Mouse (Mus musculus) lung, adult 18-20 months (tissue): ENCODE data around the gene Ubqln4.
"Not testable (repeated sequence)": the region's sequence is repeated elsewhere in the genome, so short reads cannot be mapped to it uniquely, and the experiment has no call there.

Experiments
- DNase-seq, 2 experiments: peaks; one replicate each; pipeline ENCODE4 v3.0.0; 2022; ENCODE audit warnings: mixed read lengths in 2 of 2

Gene Ubqln4

DNA sequence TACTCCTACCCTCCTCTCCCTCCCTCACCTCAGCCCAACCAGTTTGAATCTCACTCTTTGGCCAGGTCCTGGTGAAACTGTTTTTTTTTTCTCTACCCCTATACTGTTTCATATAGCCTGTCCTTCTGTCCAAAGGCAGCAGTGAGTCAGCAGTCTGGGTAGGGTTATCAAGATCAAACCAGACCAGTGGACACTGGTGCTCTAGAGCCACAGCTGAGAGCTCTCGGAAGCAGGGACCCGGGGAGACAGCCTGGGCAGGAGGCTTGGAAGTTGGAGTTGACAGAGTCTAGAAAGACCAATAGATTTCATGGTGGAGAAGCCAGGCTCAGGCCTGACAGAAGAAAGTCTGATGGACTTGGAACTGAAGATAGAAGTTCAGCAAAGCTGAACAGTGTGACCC lies 15.1 kb downstream of the Ubqln4 start:
- no peak for DNase-seq

DNA sequence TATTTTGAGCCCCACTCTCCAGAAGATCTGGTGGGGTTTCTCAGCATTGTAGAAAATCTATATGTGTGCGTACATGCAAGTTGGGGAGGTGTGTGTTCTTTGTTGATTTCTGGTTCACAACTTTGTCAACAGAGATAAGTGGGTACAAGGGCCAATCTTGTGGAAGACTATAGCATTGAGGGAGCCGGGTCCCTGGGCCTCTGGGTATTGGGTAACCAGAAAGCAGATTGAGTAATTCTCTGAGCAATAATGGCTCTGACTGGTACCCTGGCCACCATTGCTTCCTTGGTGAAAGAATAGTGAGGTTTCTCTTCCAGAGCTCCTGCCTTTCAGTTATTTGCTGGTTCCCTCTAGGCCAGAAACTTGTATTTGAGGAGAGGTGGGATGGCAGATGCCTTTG lies 15.5 kb downstream of the Ubqln4 start:
- no peak for DNase-seq

DNA sequence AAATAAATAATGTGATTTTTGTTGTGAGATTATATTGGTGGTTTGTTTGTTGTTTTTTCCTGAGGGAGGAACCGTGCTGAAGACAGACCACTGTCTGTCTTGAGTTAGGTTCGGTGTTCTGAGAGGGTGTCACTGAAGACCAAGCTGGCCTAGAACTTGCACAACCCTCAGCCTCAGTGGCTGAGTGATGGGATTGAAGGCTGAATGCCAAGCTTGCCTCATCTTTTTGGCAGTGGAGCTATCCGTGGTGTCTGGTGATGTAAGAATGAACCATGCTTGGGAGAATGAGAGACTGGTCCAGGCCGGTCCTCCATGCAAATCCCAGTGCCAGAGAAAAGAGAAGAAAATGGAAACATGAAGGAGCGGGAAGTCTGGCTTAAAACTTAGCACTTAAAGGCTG lies 16.1 kb downstream of the Ubqln4 start:
- no peak for DNase-seq

DNA sequence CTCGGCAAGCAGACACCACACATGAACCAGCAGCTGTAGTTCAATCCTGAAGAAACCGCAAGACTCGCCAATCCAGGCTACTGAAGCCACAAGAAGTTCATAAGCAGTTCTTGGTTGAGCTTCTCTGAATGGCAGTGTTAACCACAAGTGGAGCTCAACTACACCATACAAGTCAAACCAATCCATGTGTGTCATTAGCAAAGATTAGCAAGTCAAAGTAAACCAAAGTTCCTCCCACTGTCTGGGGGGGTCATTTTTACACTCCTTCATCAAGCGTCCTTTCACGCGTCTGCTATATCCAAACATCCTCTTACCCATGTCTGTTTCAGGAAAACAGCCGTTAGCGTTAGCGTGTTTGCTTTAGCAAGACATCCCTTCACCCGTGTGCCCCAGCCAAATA lies 16.8 kb downstream of the Ubqln4 start:
- no peak for DNase-seq

DNA sequence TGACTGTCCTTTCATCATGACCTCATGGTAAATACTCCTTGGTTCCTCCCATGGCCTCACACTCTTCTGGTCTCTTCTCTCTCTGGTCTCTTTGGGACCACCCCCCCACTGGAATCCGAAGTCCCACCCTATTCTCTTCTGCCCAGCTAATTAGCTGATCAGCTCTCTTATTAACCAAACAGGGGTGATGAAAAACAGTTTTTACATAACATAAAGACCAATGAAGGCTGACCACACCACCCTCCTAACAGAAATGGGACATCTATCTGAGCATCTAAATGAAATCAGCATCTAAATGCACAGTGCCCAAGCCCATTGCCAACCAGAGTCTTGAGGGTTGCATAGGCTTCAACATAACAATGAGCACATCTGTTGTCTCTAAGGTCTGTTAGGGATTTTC lies 18.3 kb downstream of the Ubqln4 start:
- DNase-seq = no peak

DNA sequence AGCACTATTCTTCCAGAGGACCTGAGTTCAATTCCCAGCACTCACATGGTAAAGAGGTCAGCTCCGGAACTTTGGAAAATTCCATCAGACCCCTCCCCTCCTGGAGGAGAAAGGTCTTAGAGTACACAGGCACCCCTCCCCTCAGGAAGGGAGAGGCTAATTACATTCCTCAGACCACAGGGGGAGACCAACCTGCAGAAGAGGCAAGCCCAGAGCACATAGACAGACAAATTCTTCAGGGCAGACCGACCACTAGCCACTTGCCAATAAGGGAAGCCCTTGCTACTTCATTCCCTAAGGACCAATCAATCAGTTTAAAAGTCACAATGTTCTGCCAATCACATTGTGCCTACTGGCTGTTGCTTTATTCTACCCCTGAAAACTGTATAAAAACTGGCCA lies 19.3 kb downstream of the Ubqln4 start:
- DNase-seq = no peak

DNA sequence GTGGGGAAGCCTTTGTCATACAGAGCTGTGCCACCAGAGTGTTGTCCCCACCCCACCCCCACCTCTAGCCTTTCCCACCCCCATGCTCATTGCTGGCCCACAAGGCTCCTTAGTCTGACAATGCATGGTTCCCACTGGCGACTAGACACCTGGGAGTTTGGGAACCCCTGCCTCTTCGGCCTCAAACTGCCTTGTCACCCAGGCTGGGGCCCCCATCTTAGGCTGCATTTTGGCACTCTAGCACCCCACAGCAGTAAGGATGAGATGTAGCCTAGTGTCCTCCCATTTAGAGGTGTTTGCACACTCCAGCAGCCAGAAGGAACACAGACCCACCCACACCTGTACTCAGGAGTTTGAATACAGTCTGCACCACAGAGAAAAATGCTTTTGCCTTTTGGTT lies 20.3 kb downstream of the Ubqln4 start:
- no peak for DNase-seq

DNA sequence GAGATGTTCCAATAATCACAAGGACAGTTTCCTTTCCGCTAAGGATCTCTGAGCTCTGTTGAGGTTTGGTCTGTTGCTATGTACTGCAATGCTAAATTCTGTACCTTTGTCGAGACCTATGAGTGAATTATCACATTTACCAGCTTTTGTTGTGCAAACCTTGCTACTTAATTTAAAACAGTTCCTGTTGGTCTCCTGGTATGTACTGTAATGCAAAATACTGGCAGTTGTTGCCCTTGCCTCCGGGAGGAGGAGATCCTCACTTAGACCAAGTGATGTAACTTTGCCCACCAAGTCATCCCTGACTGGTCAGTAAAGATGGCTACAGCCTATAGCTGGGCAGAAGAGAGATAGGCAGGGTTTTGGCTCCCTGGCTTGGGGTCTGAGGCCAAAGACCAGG lies 22.0 kb downstream of the Ubqln4 start, which contains the start of gene Ssr2:
TSS of gene Ssr2 (plus strand) at position 337 of the 400 bp plus-strand sequence.
- DNase-seq = no peak

DNA sequence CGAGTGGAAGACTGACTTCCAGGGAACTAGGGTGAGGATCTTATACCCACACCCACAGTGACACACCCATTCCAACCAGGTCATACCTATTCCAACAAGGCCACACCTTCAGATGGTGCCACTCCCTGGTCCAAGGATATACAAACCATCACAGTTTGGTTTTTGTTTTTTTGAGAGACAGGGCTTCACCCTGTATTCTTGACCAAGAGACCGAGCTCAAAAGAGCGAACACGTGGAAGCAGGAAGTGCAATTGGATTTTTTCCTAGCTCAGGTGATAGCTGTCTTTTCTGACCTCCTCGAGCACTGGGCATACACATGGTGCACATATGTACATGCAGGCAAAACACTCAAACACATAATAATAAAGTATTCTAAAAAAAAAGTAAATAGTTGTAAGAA lies 24.3 kb downstream of the Ubqln4 start:
- not testable (repeated sequence) for DNase-seq

DNA sequence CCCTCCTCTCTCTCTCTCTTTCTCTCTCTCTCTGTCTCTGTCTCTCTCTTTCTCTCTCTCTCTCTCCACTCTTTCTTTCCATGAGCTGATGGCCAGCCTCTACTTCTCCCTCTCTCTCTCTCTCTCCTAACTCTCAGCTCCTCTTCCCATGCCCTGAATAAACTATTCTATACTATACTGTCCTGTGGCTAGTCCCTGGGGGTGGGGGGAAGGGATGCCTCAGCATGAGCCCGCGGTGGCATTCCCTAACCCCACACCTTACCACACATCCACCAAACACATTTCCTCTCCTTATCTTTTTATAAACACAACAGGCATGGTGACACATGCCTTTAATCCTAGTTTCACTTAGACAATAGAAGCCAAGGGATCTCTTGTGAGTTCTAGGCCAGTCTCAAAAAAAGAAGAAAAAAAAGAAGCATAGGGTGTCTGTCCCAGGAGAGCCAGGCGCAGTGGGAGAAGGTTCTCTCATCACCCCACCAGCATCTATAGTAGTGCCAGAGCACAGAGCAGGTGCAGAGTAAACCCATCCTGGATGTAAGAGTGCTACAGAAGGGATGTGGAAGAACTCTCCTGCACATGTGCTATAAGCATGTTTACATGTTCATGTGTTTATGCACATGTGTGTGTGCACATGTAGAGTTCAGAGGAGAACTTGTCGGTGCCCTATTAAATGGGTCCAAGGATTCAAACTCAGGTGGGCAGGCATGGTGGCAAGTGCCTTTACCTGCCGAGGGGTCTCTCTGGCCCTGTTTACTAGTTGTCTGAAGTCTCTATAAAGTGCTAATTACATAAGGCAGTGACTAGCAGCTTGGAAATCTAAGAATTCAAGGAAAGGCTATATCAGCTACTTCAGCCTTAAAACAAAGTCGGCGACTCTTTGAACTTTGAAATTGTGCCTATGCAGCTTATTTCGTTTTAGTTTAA lies 25.2 kb downstream of the Ubqln4 start:
- DNase-seq = no peak

DNA sequence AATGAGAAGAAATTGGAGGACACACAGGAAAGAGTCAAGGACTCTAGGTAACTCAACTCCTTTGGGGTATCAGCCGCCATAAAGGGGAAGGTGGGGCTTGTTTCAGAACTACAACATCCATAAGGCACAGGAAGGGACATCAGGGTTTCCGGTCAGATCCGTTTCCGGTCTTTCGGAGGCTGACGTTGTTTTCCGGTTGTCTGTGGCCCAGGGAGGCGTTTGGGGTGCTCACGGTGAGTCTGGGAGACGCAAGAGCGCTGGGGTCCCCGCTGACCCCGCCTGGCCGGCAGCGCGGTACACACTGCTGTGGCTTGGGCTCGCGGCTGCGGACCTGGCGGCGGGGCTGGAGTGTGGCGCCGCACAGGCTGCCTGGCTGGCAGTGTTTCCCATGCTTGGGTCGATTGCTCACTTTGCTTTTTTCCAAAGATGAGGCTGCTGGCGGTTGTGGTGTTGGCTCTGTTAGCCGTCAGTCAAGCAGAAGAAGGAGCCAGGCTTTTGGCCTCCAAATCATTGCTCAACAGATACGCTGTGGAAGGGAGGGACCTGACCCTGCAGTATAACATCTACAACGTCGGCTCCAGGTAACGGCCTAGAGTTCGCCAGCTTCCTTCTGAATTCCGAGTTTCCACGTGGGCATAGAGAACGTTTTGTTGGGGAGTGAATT lies 26.0 kb downstream of the Ubqln4 start:
- DNase-seq = peak; percentile 83 to 88

DNA sequence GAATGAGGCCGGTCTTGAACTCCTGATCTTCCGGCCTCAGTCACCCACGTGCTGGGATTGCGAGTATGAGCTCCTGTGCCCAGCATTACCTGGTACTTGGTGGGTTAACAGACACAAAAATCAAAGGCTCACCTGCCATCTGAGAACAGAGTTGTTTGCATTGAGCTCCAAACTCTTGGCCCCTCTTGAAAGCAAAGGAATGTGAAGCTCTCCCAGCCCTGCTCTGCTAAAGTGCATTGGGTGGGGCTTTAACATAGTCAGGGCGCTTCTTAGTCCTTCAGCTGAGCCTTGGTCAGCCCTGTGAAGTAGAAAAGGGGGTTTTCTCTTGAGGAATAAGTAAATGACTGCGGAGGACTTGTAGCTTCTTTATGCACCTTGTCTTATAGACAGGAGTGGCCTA lies 32.2 kb downstream of the Ubqln4 start:
- peak; percentile 50 to 62 for DNase-seq

DNA sequence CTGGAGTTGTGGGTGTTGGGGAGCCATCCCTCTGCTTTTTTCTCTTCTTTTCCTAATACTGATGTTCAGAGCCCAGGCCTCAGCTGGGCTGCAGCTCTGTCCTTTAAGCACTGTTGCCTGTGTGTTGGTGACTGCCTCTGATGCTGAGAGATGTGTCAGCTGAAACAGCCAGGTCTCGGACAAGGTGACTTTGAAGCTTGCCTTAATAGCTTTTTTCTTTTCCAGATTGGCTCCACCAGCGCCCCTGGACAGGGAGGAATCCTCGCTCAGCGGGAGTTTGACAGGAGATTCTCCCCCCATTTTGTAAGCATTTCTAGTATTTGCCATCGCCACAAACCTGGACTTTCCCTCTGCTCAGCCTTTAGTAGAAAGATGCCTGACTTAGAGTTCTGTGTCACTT lies 33.1 kb downstream of the Ubqln4 start:
- DNase-seq = no peak

DNA sequence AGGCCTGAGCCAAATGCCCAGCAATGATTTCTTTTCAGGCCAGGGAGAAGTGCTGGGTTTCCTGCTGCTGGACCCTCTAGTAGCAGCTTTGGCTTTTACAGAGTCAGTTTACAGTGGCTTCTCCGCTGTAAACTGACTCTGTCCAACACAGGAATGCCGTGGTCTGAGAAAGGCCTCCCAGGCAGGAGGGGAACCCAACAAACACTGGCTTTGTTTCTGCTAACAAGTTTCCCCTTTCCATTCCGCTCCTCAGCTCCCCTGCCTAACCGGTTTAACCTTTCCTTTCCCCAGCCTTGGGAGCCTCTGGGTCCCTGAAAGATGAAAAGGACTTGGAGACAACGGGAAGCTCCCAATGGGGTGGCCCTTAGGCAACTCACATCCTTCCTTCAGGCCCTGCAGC lies 36.7 kb downstream of the Ubqln4 start:
- DNase-seq = peak in 1 of 2 experiments; percentile 33

DNA sequence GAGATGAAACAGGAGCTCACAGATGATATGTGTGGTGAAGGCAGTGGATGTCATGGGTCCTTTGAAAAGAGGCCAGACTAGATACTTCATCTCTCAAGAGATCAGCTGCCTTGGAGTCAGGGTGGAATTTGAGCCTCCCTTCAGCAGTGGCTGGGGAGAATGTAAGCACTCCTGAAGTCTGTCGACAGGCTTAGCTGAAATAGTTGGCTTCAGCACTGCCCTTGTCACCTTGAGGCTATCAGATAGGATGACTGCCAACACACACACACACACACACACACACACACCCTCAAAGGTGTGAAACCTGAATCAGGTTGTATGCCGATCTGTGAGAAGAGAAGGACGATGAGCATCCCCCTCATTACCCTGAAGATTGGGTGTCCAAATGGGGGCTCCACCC lies 37.5 kb downstream of the Ubqln4 start:
- peak; percentile 67 to 74 for DNase-seq

DNA sequence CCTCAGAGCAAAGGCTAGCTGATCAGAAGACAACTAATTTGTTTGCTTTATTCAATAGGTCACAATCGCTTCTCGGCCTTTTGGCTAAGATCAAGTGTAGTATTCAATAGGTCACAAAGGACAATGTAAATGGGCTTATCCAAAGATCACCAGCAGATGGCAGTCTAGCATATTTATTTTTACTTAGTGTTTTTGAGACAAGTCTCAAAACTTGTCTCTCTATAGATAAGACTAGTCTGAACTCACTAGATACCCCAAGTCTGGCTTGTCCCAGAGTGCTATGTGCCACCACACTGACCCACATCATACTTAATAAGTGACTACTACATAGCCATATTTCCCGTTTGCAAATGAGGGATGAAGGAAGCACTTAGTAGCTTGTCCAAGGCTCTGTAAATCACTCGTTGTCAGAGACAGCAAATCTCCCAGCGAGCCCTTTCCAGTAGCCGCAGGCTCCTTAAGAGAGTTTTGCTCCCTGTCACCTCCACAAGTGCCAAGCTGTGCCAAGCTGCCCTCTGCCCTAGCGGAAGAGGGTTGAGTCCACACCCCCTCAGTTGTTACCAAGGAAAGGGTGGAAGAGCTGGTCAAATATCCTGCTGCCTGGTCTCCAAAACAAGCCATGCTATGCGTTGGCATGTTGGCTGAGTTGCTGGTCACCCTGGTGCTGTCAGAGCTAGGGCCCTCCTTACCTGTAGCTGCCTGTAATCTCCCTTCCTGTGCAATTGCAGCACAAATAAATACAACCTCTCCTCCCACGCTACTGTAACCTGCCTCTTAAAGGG lies 38.6 kb downstream of the Ubqln4 start:
- peak; percentile 86 to 91 for DNase-seq

DNA sequence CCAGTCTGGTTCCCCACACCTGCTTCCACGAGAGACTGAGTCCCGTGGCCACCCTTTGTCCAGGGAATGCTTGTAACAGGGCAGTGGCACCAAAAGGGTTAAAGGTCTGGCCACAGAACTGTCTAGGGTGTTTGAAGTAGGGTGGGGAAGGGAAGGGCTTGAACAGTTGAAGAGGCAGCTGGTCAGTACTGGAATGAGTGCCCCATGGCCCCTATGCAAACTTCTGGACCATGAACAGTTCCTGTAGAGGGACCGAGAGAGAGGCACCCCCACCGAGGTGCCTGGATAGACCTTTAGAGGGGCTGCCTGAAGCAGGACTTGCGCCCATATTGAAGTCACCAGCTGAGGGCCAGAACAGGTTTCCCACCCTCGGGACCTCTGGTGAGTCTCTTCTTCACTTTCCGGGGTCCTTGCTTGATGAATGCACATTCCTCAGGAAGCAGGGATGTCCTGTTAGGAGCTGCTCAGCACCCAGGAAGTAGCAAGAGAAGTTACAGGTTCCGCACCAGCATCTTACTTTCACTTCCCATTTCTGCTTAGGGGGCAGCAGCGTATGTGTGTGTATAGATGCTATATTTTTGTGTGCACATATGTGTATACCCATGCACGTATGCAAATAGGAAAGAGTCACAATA lies 39.5 kb downstream of the Ubqln4 start:
- peak; percentile 65 to 69 for DNase-seq

DNA sequence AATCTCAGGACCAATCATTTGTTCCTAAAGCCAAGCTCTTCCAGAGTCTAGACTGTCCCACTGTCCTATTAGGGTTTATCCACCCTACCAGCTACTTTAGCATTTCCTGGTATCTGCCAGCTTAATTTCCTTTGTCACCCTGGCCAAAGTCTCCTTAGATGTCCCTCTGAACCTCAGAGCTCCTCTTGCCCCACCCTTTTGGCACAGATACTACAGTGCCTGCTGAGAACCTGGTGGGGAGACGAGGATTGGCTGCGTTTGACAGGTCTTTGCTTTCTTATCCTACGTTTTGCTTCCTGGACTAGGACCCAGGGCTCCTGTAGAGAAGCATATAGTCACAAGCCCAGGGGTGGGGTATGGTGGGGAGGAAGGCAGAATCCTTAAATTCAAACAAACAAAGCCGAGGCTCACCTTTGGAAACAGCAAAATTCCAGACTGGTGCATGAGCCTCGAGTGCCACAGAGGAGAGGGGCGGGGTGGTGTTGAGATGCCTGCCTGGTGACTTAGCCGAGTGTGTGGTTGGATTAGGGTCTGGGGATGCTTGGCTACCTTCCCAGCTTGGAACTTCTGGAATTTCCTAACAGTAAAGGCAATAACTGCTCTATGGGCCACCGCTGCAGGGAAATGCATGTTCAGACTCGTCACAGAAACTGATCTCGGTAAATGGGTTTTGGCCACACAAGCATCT lies 40.5 kb downstream of the Ubqln4 start:
- peak; percentile 79 to 84 for DNase-seq

DNA sequence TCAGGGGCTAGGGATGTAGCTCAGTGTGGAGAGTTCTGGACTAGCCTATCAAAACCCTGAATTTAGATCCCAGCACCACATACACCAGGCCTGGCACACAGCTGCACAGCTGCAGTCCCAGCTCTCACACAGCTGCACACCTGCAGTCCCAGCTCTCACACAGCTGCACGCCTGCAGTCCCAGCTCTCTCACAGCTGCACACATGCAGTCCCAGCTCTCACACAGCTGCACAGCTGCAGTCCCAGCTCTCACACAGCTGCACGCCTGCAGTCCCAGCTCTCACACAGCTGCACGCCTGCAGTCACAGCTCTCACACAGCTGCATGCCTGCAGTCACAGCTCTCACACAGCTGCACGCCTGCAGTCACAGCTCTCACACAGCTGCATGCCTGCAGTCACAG lies 43.0 kb downstream of the Ubqln4 start:
- not testable (repeated sequence) for DNase-seq

DNA sequence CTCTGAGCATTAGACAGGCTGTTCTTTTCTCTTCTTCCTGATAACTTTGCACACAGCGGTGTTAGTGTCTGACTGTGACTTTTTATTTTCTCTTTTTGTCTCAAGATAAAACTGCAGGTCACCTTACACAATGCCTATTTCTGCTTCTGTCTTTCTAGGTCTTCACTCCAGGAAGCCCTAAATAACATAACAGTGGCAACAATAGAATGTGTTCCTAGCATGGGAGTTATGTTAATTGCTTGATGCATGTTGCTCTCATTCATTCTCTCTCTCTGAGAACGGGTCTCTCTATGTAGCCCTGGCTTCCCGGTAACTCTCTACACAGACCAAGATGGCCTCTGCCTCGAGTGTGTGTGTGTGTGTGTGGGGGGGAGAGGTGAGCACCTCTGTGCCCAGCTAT lies 48.9 kb downstream of the Ubqln4 start:
- no peak for DNase-seq

DNA sequence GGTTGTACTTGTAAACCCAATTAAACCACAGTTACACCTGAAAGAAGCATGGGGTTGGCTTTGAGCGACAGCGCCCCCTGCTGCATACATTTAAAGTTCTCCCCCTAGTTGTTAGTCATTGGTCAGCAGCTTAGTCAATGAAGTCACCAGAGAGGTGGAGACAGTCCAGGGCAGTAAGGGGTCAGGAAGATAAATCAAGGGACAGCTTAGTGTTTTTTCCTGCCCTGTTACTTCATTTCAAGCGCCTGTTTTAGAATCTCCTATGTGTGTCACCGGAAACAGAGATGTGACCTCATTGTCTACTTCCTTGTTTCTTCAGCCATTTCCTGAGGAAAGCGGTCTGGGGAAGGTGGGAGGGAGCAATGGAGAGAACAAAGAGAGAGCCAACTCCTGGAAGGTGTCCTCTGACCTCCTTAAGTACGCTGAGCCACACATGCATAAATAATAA lies 50.2 kb downstream of the Ubqln4 start:
- DNase-seq = peak; percentile 86 to 90

DNA sequence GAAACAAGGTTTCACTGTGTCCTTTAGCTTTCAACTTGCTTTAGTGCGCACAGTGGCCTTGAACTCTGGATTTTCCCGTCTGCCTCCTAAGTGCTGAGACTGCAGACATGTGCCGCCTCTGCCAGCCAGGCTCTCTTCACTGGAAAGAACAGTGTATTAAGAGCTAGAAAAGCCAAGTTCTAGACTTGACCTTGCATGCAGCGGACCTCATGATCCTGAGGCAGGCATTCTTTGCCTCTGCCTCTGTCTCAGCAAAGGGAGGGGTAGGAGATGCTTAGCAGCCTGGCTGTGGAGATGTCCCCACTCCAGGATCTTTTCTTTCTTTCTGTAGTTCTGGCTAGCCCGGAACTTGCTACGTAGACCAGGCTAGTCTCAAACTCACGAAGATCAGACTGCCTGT lies 51.3 kb downstream of the Ubqln4 start:
- DNase-seq = no peak
